Mouse (Mus musculus): ENCODE results near the gene Gpr39. TPM values are rescaled to one million over a fixed set of nuclear protein-coding genes. Genes with fewer than 3 reads are reported as not detected.
A peak's percentile ranks its signal among the peaks of the same experiment; 100 is the strongest.

Gene Gpr39
- polyA plus RNA-seq, 1 experiment from 2014 or later, result 1.6 TPM

DNA sequence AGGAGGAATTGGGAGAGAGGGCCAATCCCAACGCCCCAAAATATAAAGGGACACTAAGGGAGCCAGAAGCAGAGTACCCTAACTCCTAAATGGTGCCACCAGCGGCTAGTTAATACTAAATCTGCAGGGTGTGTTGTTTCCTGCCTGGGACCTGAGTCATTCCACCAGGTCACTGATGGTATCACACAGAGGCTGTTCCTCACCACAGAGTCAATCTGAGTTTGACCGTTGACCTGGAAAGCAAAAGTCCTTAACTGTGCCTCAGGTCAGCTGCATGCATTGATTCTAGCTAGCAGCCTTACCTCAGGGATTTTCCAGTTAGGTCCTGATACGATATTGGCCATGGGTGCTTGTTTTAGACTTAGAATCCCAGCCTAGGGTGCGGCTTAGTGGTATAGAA lies 17.5 kb downstream of the Gpr39 start:
- Histone ChIP-seq H3K4me3 (ENCODE audit: control insufficient read depth in 1 of 2, insufficient read depth in 1 of 2, low read depth in 1 of 2, low read length in 2 of 2) (no peak overlapping the region), H3K27ac (replicated peaks in 1 of 2; ENCODE audit: control insufficient read depth in 1 of 2, insufficient read depth in 1 of 2, low read depth in 2 of 2, low read length in 2 of 2) (no peak overlapping the region), H3K4me2 (ENCODE audit: low read length) (no peak overlapping the region), H3K9me3 (ENCODE audit: control insufficient read depth, low read length) (no peaks in the 10 kb centered on the region), H3K36me3 (ENCODE audit: control insufficient read depth, insufficient read depth, low read length) (no peaks in the 10 kb centered on the region), H3K9ac (ENCODE audit: low read length) (no peak overlapping the region), H3K27me3 (ENCODE audit: control insufficient read depth, insufficient read depth, low read length) (no peaks in the 10 kb centered on the region), H3K4me1 (ENCODE audit: control insufficient read depth in 2 of 2, insufficient read depth in 2 of 2, low read length in 2 of 2) (no peaks in the 10 kb centered on the region)
- WGBS, result 77% methylated on average over 5 of the region's 5 CpGs
- ATAC-seq (ENCODE audit: insufficient number of reproducible peaks, insufficient read depth, low FRiP score, low read depth), result no peak

DNA sequence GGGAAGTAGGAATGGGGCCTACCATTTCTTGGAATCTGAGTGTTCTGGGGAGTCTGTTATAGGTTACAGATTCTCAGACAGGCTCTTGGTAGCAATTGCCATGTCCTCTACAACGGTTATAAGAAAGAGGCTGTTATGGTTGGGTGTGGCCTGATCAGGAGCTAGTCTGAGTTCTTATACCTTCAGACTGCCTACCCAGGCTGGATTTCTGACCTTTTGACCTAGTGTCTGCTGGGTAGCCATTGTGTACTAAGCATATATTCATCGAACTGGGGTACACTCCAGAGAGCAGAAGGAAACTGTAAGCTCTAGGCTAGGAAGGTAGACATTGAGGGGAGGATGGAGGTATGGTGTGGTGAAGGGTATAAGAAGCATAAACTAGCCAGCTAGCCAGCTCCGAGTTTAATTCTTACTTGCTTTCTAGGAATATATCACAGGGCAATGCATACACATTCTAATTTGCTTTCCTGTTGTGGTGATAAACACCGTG lies 24.4 kb downstream of the Gpr39 start:
- Histone ChIP-seq H3K9me3 (ENCODE audit: control insufficient read depth, low read length) (no peaks in the 10 kb centered on the region), H3K4me2 (ENCODE audit: low read length) (no peak overlapping the region), H3K4me1 (ENCODE audit: control insufficient read depth in 2 of 2, insufficient read depth in 2 of 2, low read length in 2 of 2) (peaks cover 9 to 13% of the 10 kb centered on the region in 2 experiments), H3K9ac (ENCODE audit: low read length) (no peak overlapping the region), H3K4me3 (ENCODE audit: control insufficient read depth in 1 of 2, insufficient read depth in 1 of 2, low read depth in 1 of 2, low read length in 2 of 2) (no peak overlapping the region), H3K36me3 (ENCODE audit: control insufficient read depth, insufficient read depth, low read length) (no peaks in the 10 kb centered on the region), H3K27ac (replicated peaks in 1 of 2; ENCODE audit: control insufficient read depth in 1 of 2, insufficient read depth in 1 of 2, low read depth in 2 of 2, low read length in 2 of 2) (no peak overlapping the region), H3K27me3 (ENCODE audit: control insufficient read depth, insufficient read depth, low read length) (no peaks in the 10 kb centered on the region)
- WGBS, result 91% methylated on average over 4 of the region's 4 CpGs
- no peak for ATAC-seq (ENCODE audit: insufficient number of reproducible peaks, insufficient read depth, low FRiP score, low read depth)

GRCm38 (mm10) chr1:125701773-125702172 lies 25.0 kb downstream of the Gpr39 start:
- H3K27me3 ChIP-seq (ENCODE audit: control insufficient read depth, insufficient read depth, low read length), result no peaks in the 10 kb centered on the region
- H3K9me3 ChIP-seq (ENCODE audit: control insufficient read depth, low read length), result no peaks in the 10 kb centered on the region
- H3K4me1 ChIP-seq (ENCODE audit: control insufficient read depth in 2 of 2, insufficient read depth in 2 of 2, low read length in 2 of 2), result peaks cover 9 to 13% of the 10 kb centered on the region in 2 experiments
- no peaks in the 10 kb centered on the region for H3K36me3 ChIP-seq (ENCODE audit: control insufficient read depth, insufficient read depth, low read length)
- peak overlapping the region; percentile 33 to 67; a peak in 2 of 4 replicates for H3K27ac ChIP-seq (replicated peaks in 1 of 2; ENCODE audit: control insufficient read depth in 1 of 2, insufficient read depth in 1 of 2, low read depth in 2 of 2, low read length in 2 of 2)
- no peak overlapping the region for H3K4me3 ChIP-seq (ENCODE audit: control insufficient read depth in 1 of 2, insufficient read depth in 1 of 2, low read depth in 1 of 2, low read length in 2 of 2)
- no peak for ATAC-seq (ENCODE audit: insufficient number of reproducible peaks, insufficient read depth, low FRiP score, low read depth)
- H3K4me2 ChIP-seq (ENCODE audit: low read length), result no peak overlapping the region
- no peak overlapping the region for H3K9ac ChIP-seq (ENCODE audit: low read length)
- WGBS, result 54% methylated on average over 7 of the region's 7 CpGs

GRCm38 (mm10) chr1:125702326-125702725 lies 25.5 kb downstream of the Gpr39 start:
- 31% methylated on average over 8 of the region's 8 CpGs for WGBS
- no peaks in the 10 kb centered on the region for H3K27me3 ChIP-seq (ENCODE audit: control insufficient read depth, insufficient read depth, low read length)
- H3K27ac ChIP-seq (replicated peaks in 1 of 2; ENCODE audit: control insufficient read depth in 1 of 2, insufficient read depth in 1 of 2, low read depth in 2 of 2, low read length in 2 of 2), result peak overlapping the region; percentile 66 to 67
- H3K4me1 ChIP-seq (ENCODE audit: control insufficient read depth in 2 of 2, insufficient read depth in 2 of 2, low read length in 2 of 2), result peaks cover 9 to 13% of the 10 kb centered on the region in 2 experiments
- H3K36me3 ChIP-seq (ENCODE audit: control insufficient read depth, insufficient read depth, low read length), result no peaks in the 10 kb centered on the region
- H3K4me3 ChIP-seq (ENCODE audit: control insufficient read depth in 1 of 2, insufficient read depth in 1 of 2, low read depth in 1 of 2, low read length in 2 of 2), result no peak overlapping the region
- no peaks in the 10 kb centered on the region for H3K9me3 ChIP-seq (ENCODE audit: control insufficient read depth, low read length)
- no peak overlapping the region; the same call in 1 of the 2 replicates for H3K9ac ChIP-seq (ENCODE audit: low read length)
- no peak for ATAC-seq (ENCODE audit: insufficient number of reproducible peaks, insufficient read depth, low FRiP score, low read depth)
- H3K4me2 ChIP-seq (ENCODE audit: low read length), result peak overlapping the region; percentile 41

DNA sequence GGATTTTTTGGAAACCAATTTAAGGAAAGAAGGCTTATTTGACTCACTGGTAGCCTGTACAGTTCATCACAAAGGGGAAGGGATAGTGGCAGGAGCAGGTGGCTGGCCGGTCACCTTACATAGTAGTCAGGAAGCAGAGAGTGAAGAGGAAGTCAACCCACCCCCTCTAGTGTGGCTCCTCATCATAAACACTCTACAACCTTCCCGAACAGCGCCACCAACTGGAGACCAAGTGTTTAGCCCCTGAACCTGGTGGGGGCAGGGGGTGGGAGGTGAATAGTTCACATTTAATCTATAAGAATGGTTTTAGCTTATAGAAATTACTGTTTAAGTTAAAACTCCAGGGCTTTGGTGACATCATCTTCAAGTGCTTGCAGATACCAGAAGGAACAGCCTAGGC lies 28.6 kb downstream of the Gpr39 start:
- Histone ChIP-seq H3K27me3 (ENCODE audit: control insufficient read depth, insufficient read depth, low read length) (no peaks in the 10 kb centered on the region), H3K9me3 (ENCODE audit: control insufficient read depth, low read length) (0 out of 2 replicates have a peak, but pooled peaks cover 4% of the 10 kb centered on the region), H3K4me2 (ENCODE audit: low read length) (no peak overlapping the region), H3K9ac (ENCODE audit: low read length) (no peak overlapping the region), H3K36me3 (ENCODE audit: control insufficient read depth, insufficient read depth, low read length) (no peaks in the 10 kb centered on the region), H3K4me3 (ENCODE audit: control insufficient read depth in 1 of 2, insufficient read depth in 1 of 2, low read depth in 1 of 2, low read length in 2 of 2) (no peak overlapping the region), H3K27ac (replicated peaks in 1 of 2; ENCODE audit: control insufficient read depth in 1 of 2, insufficient read depth in 1 of 2, low read depth in 2 of 2, low read length in 2 of 2) (no peak overlapping the region), H3K4me1 (ENCODE audit: control insufficient read depth in 2 of 2, insufficient read depth in 2 of 2, low read length in 2 of 2) (peaks cover 9 to 13% of the 10 kb centered on the region in 2 experiments)
- no peak for ATAC-seq (ENCODE audit: insufficient number of reproducible peaks, insufficient read depth, low FRiP score, low read depth)
- WGBS, result 75% methylated on average over 3 of the region's 3 CpGs

DNA sequence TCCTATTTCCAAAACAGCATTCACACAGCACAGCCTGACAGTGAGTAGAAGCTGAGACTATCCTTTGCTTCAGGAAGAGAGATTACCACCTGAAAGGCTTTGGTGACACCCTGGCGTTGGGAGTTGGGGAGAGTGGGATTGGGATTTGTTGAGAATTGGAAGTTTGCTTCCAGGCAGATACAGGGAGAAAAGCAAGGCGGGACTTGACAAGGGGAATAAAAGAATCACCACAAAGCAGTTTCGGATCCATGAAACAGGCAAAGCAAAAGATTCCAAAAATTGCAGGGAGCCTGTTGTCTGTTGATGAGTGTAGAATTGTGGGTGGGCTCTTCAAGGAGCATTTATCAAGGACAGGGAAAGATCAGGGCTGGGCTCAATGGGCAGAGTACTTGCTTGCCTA lies 38.5 kb downstream of the Gpr39 start:
- H3K9ac ChIP-seq (ENCODE audit: low read length), result no peak overlapping the region
- H3K4me2 ChIP-seq (ENCODE audit: low read length), result no peak overlapping the region
- H3K27me3 ChIP-seq (ENCODE audit: control insufficient read depth, insufficient read depth, low read length), result no peaks in the 10 kb centered on the region
- H3K4me3 ChIP-seq (ENCODE audit: control insufficient read depth in 1 of 2, insufficient read depth in 1 of 2, low read depth in 1 of 2, low read length in 2 of 2), result no peak overlapping the region
- 82% methylated on average over 3 of the region's 3 CpGs for WGBS
- H3K9me3 ChIP-seq (ENCODE audit: control insufficient read depth, low read length), result no peaks in the 10 kb centered on the region
- no peaks in the 10 kb centered on the region for H3K36me3 ChIP-seq (ENCODE audit: control insufficient read depth, insufficient read depth, low read length)
- ATAC-seq (ENCODE audit: insufficient number of reproducible peaks, insufficient read depth, low FRiP score, low read depth), result no peak
- peaks cover 4 to 6% of the 10 kb centered on the region in 2 experiments; a peak in 3 of 4 replicates for H3K4me1 ChIP-seq (ENCODE audit: control insufficient read depth in 2 of 2, insufficient read depth in 2 of 2, low read length in 2 of 2)
- H3K27ac ChIP-seq (replicated peaks in 1 of 2; ENCODE audit: control insufficient read depth in 1 of 2, insufficient read depth in 1 of 2, low read depth in 2 of 2, low read length in 2 of 2), result no peak overlapping the region

GRCm38 (mm10) chr1:125716241-125716640 lies 39.4 kb downstream of the Gpr39 start:
- Histone ChIP-seq H3K36me3 (ENCODE audit: control insufficient read depth, insufficient read depth, low read length) (no peaks in the 10 kb centered on the region), H3K9me3 (ENCODE audit: control insufficient read depth, low read length) (no peaks in the 10 kb centered on the region), H3K4me3 (ENCODE audit: control insufficient read depth in 1 of 2, insufficient read depth in 1 of 2, low read depth in 1 of 2, low read length in 2 of 2) (no peak overlapping the region), H3K9ac (ENCODE audit: low read length) (no peak overlapping the region), H3K27ac (replicated peaks in 1 of 2; ENCODE audit: control insufficient read depth in 1 of 2, insufficient read depth in 1 of 2, low read depth in 2 of 2, low read length in 2 of 2) (no peak overlapping the region), H3K4me1 (ENCODE audit: control insufficient read depth in 2 of 2, insufficient read depth in 2 of 2, low read length in 2 of 2) (peaks cover 4 to 6% of the 10 kb centered on the region in 2 experiments; a peak in 3 of 4 replicates), H3K4me2 (ENCODE audit: low read length) (no peak overlapping the region), H3K27me3 (ENCODE audit: control insufficient read depth, insufficient read depth, low read length) (no peaks in the 10 kb centered on the region)
- 88% methylated on average over 6 of the region's 6 CpGs for WGBS
- ATAC-seq (ENCODE audit: insufficient number of reproducible peaks, insufficient read depth, low FRiP score, low read depth), result no peak

DNA sequence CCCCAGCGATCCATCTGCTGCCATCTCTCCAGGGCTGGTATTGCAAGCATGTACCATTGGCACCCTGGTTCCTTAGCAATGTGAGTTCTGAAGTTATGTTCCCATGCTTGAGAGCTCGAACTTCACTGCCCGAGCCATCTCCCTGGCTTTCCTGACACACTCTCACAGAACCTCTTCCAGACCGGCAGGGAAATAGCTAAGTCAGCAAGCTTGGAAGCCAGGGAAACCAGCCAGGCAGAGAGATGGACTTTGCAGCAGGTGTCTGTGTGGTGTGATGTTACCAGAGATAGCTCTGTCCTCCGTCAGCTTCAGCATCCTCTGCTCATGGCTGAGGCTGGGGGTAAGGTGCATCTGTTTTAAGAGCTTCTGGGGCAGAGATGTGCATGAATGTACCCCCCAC lies 41.1 kb downstream of the Gpr39 start:
- peaks cover 4 to 6% of the 10 kb centered on the region in 2 experiments; a peak in 3 of 4 replicates for H3K4me1 ChIP-seq (ENCODE audit: control insufficient read depth in 2 of 2, insufficient read depth in 2 of 2, low read length in 2 of 2)
- H3K27me3 ChIP-seq (ENCODE audit: control insufficient read depth, insufficient read depth, low read length), result no peaks in the 10 kb centered on the region
- no peak overlapping the region for H3K4me3 ChIP-seq (ENCODE audit: control insufficient read depth in 1 of 2, insufficient read depth in 1 of 2, low read depth in 1 of 2, low read length in 2 of 2)
- no peak overlapping the region for H3K9ac ChIP-seq (ENCODE audit: low read length)
- no peaks in the 10 kb centered on the region for H3K9me3 ChIP-seq (ENCODE audit: control insufficient read depth, low read length)
- no peak overlapping the region for H3K4me2 ChIP-seq (ENCODE audit: low read length)
- ATAC-seq (ENCODE audit: insufficient number of reproducible peaks, insufficient read depth, low FRiP score, low read depth), result no peak
- H3K36me3 ChIP-seq (ENCODE audit: control insufficient read depth, insufficient read depth, low read length), result no peaks in the 10 kb centered on the region
- WGBS, result 75% methylated on average over 5 of the region's 5 CpGs
- H3K27ac ChIP-seq (replicated peaks in 1 of 2; ENCODE audit: control insufficient read depth in 1 of 2, insufficient read depth in 1 of 2, low read depth in 2 of 2, low read length in 2 of 2), result no peak overlapping the region
